Mouse (Mus musculus) inflammation-experienced regulatory T-cells, adult 6 months (primary cell): ENCODE measurements around the gene Mrgprf. TPM values are rescaled to one million over a fixed set of nuclear protein-coding genes. Genes with fewer than 3 reads are reported as not detected.

ENCODE experiments used
- ATAC-seq: one replicate; pipeline ENCODE4 v1.8.0; 2017
- polyA plus RNA-seq, 3 experiments: library from polyadenylated mRNA; unstranded; fragments of 100-300 nt; shearing (Covaris generic); gene quantifications; one replicate each; pipeline ENCODE4 v1.2.1; 2017

Gene Mrgprf
- polyA plus RNA-seq, 3 experiments from 2014 or later: not detected

DNA sequence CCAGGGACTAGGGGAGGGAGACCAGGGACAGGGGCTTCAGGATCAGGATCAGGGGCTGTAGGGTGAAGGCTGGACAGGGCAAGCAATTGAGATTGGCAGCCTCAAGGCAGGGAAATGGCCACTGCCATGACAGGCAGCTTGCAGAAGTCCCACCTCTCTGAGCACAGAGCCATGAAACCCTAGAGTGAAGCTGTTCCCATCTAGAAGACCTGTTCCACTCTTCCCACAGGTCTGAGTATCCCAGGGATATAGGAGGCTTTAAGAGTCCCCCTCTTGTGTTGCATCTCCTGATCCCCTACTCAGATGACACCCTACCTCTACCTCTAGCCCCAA is 346 bp downstream of the Mrgprf start:
- ATAC-seq: no peak

DNA sequence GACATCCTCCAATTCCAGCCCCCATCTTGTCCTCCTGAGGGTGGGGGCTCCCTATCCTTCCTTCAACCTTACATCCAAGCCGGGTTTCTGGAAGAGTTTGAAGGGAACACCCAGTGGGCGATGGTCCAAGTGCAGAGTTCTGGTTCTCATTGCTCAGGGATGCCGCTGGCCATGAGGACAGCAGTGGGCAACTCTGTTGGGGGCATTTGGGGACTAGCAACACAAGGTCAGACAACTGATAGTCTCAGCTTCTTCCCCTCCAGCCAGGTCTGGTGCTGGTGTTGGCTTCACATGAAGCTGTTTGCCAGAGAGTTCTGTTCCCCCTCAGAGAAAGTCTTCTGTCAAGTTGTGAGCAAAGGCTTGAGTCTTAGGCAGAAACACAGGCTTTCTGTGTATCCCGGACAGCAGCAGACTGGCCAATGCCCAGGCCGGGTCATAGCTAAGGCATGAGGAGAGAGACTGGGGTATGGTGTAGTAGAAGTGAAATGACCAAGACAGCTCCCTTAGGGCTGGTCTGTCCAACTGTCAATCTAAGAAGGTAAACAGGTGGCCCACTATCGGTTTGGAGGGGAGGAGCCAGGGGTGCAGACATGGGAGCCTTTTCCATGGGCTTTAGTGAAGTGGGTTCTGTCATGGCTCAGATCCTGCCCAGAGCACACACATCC is 845 bp downstream of the Mrgprf start:
- no peak for ATAC-seq

DNA sequence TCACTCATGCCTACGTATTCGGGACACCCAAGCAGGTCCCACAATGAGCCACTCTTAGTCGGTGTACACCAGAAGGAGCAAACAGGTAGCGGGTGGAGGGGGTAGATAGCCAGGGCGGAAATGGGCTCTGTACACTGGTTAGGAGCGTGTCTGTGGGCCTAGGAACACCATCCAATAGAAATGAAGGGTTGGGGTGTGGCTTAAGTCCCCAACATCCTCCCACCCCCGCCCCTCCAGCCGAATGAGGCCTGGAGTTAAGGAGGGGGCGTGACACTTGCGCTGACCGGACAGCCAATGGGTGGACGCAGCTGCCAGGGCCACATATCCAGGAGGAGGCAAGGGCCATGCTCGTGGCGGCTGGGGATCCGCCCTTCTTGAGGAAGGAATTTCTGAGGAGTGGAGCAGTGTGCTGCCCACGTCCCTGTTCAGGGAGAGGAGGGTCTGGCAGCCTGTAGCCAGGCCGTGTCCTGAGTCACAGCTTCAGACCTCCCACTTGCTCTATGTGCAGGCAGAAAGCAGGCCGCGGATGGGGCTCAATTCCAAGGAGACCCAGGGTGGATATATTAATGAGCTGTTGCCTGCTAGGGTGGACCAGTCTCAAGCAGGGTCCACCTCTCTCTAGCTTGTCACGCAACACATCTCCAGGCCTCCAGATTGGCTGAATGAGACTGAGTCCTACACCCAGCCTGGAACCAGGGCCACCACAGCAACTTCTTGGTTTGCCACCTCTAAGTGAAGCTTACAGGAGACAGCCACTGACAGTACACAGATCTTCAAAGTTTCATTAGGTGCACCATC is 2.1 kb downstream of the Mrgprf start:
- ATAC-seq: no peak

DNA sequence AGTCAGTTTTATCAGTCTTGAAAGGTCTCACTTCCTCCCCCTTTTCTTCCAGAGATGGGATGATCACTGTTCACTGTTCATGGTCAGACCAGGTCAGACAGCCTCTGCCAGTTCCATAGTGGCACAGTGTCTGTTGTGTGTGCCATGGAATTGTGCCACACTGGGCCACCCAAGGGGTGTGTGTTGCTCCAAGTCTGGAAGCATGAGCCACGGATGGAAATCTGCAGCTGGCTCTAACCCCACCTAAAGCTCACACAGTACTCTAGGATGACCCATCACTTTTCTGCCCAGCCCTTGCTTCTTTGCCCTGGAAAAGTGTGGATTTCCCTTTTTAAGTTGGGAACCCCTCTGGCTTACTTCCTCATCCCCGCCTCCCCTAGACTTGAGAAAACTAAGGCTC is 3.5 kb downstream of the Mrgprf start:
- ATAC-seq: no peak

DNA sequence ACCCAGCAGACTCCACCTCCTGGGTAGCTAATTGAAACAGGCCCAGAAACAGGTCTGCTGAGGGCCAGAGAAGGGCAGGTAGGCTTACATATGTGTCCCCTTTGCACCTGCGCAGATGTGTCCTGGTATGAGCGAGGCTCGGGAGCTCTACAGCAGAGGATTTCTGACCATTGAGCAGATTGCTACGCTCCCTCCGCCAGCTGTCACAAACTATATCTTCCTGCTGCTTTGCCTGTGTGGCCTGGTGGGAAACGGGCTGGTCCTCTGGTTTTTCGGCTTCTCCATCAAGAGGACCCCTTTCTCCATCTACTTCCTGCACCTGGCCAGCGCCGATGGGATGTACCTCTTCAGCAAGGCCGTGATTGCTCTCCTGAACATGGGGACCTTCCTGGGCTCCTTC is 7.0 kb downstream of the Mrgprf start:
- ATAC-seq: no peak

DNA sequence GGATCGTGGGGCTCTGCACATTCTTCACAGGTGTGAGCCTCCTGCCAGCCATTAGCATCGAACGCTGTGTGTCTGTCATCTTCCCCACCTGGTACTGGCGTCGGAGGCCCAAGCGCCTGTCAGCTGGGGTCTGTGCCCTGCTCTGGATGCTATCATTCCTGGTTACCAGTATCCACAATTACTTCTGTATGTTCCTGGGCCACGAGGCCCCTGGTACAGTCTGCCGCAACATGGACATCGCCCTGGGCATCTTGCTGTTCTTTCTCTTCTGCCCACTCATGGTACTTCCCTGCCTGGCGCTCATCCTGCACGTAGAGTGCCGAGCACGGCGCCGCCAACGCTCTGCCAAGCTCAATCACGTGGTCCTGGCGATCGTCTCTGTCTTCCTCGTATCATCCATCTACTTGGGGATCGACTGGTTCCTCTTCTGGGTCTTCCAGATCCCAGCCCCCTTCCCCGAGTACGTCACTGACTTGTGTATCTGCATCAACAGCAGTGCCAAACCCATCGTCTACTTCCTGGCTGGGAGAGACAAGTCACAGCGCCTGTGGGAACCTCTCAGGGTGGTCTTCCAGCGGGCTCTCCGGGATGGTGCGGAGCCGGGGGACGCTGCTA is 7.5 kb downstream of the Mrgprf start:
- no peak for ATAC-seq

DNA sequence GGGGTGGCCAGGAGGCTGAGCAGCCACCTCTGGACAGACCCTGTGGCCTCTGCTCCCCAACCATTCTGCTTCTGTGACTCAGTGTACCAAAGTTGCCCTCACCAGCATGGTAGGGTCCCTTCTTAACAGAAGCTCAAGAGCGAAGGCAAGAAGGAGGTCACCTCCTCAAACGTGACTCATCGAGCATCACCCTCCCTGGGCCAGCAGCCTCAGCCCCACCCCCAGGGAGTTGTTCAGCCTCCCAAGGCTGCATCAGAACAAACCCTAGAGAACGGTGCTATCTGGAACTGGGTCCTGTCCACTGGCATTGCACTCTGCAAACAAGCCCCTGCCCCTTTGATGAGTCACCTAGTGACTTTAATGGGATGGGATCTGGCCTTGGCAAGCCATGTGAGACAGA is 8.2 kb downstream of the Mrgprf start:
- no peak for ATAC-seq

DNA sequence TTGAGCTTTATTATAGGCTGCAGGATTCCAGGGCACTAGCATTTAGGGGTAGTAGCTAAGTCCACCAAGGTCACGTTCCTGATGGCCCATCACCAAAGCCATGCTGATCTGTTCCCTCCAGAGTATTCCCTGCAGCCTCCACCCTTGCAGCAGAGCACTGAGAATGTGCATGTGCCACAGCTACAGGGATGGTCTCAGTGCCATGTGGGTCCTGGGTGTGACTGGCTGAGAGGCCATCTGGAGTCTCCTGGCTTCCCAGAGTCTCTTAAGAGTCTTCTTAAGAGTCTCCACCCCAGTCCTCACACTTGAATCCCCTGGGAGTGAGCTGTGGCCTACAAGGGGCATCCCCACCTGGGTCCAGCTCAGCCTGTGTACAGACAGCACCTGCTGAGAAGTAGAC is 9.2 kb downstream of the Mrgprf start:
- no peak for ATAC-seq

DNA sequence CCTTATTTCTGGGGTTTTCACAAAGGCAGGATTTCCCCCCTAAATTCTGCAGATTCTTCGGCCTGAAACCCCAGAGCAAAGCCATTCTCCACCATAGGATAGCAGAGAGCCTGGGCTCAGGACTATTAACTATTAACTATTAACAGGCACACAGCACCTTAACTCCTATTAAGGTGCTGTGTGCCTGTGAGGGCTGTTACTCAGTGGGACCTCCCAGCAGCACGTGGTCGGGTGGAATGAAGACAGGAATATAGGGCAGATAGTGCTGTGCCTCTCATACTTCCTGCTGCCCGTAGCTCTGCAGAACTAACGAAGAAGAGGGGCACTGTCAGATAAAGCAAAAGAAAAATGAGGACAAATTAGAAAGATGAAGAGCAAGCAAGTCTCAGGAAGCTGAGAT is 9.9 kb downstream of the Mrgprf start:
- ATAC-seq: no peak

DNA sequence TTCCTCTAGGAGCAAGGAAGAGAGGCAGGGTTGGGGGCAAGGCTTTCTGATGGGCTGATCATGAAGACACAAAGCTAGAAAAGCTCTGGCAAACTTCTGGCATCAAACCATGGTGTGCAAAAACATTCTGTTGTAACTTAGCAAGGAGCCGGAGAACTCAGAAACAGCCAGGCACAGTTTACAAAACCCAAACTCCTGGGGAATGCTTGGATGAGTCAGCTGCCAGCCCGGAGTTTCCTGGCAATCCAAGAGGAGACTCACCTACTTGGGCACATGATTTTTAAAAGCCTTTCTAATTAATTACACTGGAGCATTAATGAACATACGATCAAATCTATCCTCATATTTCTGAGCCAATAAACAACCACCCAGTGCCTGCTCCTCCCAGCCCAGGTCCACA is 11.5 kb downstream of the Mrgprf start:
- no peak for ATAC-seq

DNA sequence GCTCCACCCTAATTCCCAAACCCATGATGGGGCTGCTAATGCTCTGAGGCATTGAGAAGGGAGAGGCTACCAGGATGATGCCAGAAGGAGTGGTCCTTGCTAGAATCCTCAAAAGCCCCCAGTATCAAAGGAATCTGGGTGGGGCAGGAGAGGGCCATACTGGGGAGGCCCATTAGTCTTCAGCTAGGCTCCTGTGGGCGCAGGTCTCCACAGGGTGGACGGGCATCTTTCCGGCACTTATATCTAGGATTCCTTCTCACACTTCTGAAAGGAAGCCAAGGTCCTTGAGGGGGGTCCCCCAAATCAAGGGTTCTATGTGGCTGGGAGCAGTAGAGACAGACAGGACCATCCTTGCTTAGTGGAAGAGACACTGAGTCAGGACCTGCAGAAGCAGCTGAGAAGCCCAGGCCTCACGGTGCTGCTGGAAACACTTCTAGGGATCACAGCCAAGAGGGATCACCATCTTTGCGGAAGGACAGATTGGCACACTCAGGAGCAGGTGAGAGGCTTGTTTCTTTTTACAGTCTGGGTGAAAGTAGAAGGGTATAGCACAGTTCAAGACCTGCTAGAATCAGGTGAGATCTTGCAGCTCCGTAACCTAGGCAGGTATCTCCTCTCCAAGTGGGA is 14.3 kb downstream of the Mrgprf start, which contains the start of gene Mrgprd:
Gene Mrgprd (plus strand): TSS at position 51 of the 627 bp plus-strand sequence.
- ATAC-seq: no peak

DNA sequence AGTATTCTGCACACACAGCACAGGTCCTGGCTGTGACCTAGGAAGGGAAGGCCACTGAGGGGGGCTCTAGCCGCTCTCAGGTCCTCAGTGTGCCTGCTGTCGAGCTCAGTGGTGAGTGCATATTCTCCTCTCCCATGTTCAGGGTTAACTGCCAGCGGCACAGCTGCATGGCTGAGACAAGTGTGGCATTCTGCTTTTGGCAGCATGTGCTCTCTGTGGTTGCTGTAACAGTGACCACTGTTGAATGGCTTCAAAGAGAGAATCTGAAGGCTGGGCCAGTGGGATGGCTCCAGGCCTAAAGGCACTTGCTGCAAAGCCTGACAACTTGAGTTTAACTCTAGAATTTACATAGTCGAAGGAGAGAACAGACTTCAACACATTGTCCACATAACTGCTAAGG is 16.9 kb downstream of the Mrgprf start:
- no peak for ATAC-seq

DNA sequence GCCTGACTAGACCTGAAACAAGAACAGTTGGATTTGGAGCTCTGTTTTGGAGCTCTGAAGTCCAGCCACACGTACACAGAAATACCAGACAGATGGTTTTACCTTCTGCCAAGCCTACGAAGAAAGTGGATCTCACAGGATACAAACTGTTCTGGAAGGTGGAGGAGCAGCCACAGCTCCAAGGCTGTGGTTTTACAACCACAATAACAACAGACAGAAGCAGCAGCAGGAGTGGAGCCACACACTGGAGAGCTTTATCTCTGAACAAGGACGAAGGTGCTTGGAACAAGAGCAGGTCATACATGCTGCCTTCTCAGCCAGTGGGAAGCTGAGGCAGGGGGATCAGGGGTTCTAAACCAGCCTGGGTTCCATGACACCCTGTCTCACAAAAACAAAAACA is 18.9 kb downstream of the Mrgprf start:
- no peak for ATAC-seq

DNA sequence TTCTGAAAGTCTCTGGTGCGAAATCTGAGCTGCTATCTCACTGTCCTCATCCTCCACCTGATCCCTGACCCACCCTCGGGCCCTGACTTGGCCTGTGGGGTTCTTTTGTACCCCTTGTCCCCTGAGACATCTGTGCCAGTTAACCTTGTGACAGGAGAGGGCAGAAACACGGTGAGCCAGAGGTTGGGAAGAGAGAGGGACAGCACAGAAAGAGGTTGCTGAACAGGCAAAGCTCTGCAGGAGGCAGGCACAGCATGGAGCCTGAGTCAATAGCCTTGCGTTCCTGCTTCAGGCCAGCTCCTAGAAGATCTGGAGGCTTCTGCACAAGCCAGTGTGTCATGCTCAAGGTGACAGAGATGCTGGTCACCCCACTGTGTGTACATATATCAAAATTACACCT is 23.0 kb downstream of the Mrgprf start:
- no peak for ATAC-seq

DNA sequence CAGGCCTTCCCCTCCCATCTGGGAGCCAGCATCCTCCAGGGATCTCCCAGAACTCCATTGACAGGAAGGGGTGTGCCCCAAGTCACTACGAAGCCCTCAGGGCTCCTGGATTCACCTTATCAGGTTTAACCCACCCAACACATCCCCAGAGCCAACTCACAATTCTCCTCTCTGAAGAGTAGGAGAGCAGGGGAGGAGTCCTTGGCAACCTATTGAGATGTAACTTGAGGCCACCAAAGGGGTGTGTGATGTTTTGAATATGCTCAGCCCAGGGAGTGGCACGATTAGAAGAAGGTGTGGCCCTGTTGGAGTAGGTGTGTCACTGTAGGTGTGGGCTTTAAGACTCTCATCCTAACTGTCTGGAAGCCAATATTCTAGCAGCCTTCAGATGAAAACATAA is 25.1 kb downstream of the Mrgprf start:
- ATAC-seq: no peak

DNA sequence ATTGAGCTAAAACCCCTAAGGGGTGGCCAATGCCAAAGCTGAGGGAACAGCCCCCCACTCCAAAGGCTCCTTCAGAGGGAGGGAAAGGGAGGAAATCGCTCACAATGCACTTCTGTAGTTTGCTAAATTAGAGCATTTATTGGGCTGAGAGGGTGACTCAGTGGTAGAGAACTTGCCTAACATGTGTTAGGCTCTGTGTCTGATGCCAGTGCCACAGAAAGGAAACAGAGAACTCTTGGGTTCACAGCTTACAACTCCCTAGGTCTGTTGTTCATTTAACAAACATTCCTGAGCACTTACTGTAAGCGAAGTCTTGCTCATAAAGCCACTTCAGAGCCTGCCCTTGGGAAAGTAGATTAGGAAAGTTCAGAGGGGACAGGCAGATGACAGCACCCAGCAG is 29.4 kb downstream of the Mrgprf start:
- no peak for ATAC-seq

DNA sequence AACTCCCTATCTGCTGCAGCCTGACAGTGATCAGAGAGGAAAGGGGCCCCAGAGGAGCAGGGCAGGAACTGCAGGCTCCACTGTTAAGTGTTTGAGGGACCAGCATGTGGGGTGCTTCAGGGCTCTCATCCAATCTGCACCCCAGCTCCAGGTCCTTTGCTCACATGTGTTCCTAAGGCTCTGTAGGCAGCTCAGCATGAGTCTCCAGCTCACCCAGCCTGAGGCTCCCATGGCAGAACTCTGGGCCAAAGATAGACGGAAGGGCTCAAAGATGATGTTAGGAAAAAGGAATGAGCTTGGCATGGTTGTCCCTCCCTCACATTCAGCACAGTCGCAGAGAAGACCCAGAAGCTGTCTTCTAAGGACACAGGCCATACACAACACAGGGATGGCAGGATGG is 30.0 kb downstream of the Mrgprf start:
- no peak for ATAC-seq

DNA sequence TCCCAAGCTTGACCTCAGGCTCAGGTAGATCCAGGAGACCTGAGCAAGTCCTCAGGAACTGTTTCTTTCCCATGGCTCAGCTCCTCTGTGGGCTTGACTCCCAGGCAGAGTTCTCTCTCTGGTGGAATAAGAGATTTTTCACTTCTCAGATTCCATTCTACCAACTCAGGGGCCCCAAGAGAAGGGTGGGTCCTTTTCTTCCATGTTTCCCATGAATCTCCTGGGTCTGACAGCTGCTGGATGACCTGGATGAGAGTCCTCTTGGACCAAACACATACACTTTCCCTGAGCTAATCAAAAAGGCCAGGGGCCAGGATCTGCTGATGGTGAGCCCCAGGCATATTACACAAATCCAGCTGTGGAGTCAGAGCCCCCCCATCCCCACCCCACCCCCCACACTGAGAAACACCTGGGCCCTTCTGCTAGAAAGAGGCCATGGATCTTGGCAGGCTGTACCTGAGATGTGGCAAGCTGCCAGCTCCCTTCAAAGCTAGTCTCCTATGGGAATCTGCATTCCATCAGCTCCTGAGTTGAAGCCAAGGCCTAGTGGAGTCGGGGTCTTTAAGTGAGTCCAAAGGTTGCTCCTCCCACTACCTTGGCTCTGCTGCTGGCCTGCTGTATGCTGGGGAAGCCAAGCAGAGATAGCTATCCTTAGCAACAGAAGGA is 31.9 kb downstream of the Mrgprf start:
- ATAC-seq: no peak

DNA sequence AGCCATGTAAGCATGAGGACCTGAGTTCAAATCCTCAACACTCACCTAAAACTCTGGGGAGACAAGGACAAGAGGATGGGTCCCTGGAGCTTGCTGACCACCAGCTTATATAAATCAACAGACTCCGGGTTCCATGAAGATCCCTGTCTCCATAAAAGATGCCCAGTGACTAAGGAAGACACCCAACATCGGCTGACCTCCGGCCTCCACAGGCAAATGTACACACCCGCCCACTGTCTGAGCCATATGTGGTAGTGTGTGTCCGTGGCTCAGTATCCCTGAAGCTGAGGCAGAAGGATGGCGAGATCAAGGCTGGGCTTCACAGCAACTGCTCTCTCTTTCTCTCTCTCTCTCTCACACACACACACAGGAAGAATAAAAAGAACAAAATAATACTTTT is 33.3 kb downstream of the Mrgprf start:
- ATAC-seq: no peak

DNA sequence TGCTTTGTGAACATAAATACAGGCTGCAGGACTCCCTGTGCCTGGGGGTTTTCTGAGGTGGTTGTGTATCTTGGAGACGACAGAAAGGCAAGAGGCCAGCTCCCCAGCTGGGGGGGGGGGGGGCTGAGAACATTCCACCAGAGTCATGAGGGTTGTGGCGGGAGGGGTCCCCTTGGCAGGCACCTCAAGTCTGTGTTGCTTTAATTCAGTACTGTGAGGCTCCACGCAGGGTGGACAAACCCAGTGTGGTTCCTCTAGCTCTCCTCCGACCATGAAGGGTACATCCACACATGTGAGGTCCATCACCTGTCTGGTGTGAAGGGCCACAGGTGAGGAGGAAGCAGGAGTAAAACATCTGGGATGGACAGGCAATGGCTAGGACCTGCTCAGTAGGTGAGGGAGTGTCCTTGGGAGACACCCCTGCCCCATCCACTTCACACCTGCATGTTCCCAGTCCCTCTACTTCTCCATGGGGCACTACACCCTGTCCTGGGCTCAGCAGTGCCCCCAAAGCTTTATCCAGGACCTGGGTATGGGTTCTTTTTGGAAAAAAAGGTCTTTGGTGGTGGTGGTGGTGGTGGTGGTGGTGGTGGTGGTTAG is 33.9 kb downstream of the Mrgprf start:
- ATAC-seq: no peak

DNA sequence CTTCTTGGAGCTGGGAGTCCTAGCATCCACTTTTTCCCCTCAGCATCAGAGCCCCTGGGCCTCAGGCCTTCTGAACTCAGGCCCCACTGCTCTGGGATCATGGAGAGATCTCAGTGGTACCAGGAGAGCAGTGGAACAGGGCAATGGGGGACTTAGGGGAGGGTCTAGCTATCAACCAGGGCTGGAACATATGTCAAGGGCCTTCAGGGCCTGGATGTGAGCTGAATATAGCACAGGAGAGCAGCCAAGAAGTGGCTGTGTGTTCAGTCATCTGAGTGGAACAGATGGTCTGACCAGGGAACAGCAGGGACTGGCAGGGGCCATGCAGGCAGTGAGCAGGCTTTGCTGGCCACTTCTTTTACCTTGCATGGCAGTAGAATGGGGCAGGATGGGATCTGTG is 34.6 kb downstream of the Mrgprf start:
- no peak for ATAC-seq

DNA sequence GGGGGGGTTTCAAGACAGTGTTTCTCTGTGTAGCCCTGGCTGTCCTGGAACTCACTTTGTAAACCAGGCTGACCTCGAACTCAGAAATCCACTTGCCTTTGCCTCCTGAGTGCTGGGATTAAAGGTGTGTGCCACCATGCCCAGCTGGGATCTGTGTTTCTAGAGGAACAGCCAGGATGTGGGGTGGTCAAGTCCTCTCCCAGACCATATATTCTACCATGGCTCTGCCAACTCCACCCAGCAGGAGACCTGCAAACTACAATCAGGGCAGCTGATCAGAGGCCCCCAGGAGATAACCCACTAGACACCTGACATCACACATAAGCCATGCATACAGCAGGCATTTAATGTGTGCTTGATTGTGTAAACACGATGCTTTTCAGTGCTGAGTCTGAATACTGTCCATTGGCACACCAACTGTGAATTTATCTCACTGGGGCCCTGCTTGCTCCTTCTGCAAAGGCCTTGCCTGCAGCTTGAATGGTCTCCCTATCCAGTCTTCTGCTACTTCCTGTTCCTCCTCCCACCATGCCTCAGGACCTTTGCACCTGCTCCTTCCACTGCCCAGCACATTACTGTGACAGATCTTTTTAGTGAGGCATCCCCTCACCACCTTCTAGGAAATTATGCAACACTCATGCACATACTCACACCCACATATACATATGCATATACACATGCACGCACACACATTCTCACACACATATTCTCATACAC is 35.1 kb downstream of the Mrgprf start:
- no peak for ATAC-seq
